Mouse (Mus musculus): Measurements from ENCODE around the gene Bloc1s3. TPM values are rescaled to one million over a fixed set of nuclear protein-coding genes. Genes with fewer than 3 reads are reported as not detected.

Gene Bloc1s3
- 6.3 and 9.5 TPM in 2 replicates for polyA plus RNA-seq (2012; rRNA removed)

DNA sequence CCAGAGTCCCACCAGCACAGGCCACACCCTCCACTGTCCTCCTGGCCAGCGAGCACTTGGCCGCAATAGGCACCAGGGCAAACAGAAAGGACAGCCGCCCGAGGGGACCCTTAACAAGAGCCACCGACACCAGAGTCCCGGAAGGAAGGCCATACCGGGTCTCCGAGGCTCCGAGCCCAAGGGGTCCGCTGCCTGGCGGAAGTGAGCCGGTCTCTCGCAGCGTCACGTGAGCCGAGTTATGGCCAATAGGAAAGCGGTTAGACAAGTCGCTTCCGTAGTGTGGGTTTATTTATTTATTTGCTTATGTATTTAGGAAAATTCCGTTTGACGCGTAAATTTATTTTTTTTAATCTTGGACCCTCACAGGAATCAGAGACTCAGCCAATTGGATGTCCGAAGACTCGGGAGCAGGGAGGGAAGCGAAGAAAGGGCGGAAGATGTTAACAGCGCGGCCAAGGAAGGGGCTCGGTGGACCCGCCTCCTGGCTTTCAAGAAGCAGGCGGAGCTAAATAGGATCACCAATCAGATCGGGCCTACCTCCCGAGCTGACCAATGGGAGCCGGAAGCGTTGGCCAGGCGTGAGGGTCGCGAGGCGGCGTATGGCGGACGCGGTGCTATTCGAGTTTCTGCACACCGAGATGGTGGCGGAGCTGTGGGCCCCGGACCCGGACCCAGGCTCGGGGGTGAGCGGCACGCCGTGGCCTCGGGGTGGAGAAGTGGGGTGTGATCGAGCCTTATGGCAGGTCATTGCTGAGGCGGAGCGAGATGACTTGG lies at the start of gene Bloc1s3, which contains the start of gene Trappc6a:
Gene Bloc1s3, minus strand, starts transcription at position 218 of the 774 bp plus-strand sequence.
Gene Trappc6a, plus strand, starts transcription at position 246 of the 774 bp plus-strand sequence.

DNA sequence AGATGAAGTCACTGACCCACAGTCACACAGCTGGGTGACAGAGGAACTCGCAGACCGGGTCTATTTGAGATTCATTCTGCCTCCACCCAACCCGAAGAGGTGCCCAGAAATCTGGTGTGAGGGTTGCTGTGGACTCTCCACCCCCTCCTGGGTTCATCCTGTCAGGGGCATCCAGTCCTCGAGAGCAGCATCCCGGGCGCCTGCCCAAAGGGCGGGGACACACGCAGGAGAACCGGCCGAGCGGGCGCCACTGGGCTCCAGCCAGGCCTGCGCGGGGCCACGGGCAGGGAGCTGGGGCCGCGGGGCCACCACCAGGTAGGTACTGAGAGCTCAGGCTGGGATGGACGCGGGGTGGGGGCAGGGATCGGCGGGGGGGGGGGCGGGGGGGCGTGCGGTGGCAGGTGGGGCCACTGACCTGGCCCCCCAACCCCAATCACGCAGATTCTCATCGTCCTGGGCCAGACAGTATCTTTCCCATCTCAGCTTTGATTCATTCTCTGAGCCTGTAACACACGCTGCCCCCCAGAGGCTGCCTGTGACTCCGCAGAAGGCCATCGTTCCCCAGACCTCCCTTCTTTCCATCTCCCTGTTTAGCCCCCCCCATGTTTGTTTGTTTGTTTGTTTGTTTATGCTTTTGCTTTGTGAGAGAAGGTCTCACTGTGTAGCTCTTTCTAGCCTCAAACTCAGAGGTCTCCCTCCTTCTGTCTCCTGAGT lies 9.6 kb upstream of the Bloc1s3 start, which contains the start of gene Nkpd1:
Gene Nkpd1, plus strand, starts transcription at position 187 of the 714 bp plus-strand sequence.

DNA sequence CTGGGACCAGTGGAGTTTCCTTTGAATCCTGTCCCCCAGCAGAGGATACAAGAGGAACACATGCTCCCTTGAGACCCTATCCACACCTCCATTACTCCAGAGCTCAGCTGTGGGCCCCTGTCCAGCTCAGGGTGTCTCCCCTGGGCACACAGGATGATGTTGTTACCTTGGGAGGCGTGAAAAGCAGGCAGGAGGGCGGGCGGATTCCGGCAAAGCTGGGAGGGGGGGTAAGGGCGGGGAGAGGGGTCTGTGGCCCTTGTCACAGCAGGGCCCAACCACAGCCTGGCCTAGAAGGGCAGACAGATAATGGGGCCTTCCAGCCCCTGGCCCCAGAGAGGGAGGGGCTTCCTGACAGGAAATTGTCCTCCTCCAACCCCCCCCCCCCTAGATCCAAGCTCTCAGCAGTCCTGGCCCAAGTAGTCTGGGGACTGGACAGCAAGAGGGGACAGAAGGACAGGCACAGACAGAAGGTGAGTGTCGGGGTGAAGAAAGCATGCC lies 45.2 kb downstream of the Bloc1s3 start, which contains the start of gene Exoc3l2:
Gene Exoc3l2, plus strand, starts transcription at position 448 of the 498 bp plus-strand sequence.

DNA sequence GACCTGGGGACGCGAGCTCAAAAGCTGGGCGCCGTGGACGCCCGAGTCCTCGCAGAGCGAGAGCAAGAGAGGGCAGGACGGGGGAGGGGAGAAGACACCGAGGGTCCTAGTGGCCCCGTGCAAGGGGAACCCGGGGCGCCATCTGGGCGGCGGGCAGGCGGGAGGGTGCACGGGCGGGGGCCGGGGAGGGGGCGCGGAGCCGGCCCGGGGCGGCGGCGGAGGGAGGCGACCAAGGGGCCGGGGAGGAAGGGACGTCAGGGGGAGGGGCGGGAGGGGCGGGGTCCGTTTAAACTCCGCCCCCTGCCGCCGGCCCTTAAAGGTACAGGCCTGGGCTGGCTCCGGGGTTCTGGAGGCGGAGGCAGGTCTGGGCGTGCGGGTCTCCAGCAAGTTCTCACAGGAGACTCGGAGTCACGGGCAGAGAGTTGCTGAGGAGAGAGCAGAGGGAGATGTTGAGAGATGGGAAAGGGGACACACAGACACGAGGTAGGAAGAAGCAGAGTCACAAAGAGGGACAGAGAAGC lies 49.5 kb downstream of the Bloc1s3 start, which contains the start of gene Mark4:
Gene Mark4, minus strand, starts transcription at position 231 of the 521 bp plus-strand sequence.

Other genes starting within 250 kb of the Bloc1s3 start
- gene Vasp, start 236.6 kb downstream of the Bloc1s3 start, polyA plus RNA-seq (2012; rRNA removed): 67.2 and 70.5 TPM in 2 replicates
- gene Ppm1n, start 228.3 kb downstream of the Bloc1s3 start, polyA plus RNA-seq (2012; rRNA removed): 0.10 and 0.32 TPM in 2 replicates
- gene Rtn2, start 225.7 kb downstream of the Bloc1s3 start, polyA plus RNA-seq (2012; rRNA removed): 46.8 and 47.1 TPM in 2 replicates
- gene Fosb, start 198.3 kb downstream of the Bloc1s3 start, polyA plus RNA-seq (2012; rRNA removed): 0.06 and 0.07 TPM in 2 replicates
- gene Ercc1, start 163.6 kb downstream of the Bloc1s3 start, polyA plus RNA-seq (2012; rRNA removed): 63.7 and 67.6 TPM in 2 replicates
- gene Cd3eap, start 148.9 kb downstream of the Bloc1s3 start, polyA plus RNA-seq (2012; rRNA removed): 13.1 and 16.6 TPM in 2 replicates
- 11.1 and 11.8 TPM in 2 replicates for gene Ppp1r13l, start 148.6 kb downstream of the Bloc1s3 start, polyA plus RNA-seq (2012; rRNA removed)
- gene Ercc2, start 126.4 kb downstream of the Bloc1s3 start, polyA plus RNA-seq (2012; rRNA removed): 53.3 and 59.0 TPM in 2 replicates
- gene Klc3, start 104.3 kb downstream of the Bloc1s3 start, polyA plus RNA-seq (2012; rRNA removed): 1.8 and 2.0 TPM in 2 replicates
- 0.40 and 0.76 TPM in 2 replicates for gene Ckm, start 103.6 kb downstream of the Bloc1s3 start, polyA plus RNA-seq (2012; rRNA removed)
- gene Mark4, start 49.5 kb downstream of the Bloc1s3 start, polyA plus RNA-seq (2012; rRNA removed): 33.8 and 41.7 TPM in 2 replicates
- 2.1 and 2.9 TPM in 2 replicates for gene Exoc3l2, start 45.0 kb downstream of the Bloc1s3 start, polyA plus RNA-seq (2012; rRNA removed)
- gene Trappc6a, start within 50 bp of the Bloc1s3 start, polyA plus RNA-seq (2012; rRNA removed): 36.1 and 56.2 TPM in 2 replicates
- gene Nkpd1, start 9.5 kb upstream of the Bloc1s3 start, polyA plus RNA-seq (2012; rRNA removed): 0.10 and 0.15 TPM in 2 replicates
- 59.4 and 66.9 TPM in 2 replicates for gene Ppp1r37, start 54.7 kb upstream of the Bloc1s3 start, polyA plus RNA-seq (2012; rRNA removed)
- gene Zfp296, start 68.9 kb upstream of the Bloc1s3 start, polyA plus RNA-seq (2012; rRNA removed): 1.0 and 1.3 TPM in 2 replicates
- gene Gemin7, start 69.2 kb upstream of the Bloc1s3 start, polyA plus RNA-seq (2012; rRNA removed): 40.7 and 66.6 TPM in 2 replicates
- gene Clasrp, start 96.1 kb upstream of the Bloc1s3 start, polyA plus RNA-seq (2012; rRNA removed): 134 and 154 TPM in 2 replicates
- gene Relb, start 121.1 kb upstream of the Bloc1s3 start, polyA plus RNA-seq (2012; rRNA removed): 2.4 and 4.4 TPM in 2 replicates
- 36.8 and 58.8 TPM in 2 replicates for gene Clptm1, start 156.7 kb upstream of the Bloc1s3 start, polyA plus RNA-seq (2012; rRNA removed)
- 4.6 and 11.0 TPM in 2 replicates for gene Apoc2, start 169.6 kb upstream of the Bloc1s3 start, polyA plus RNA-seq (2012; rRNA removed)
- gene Gm44805, start 173.1 kb upstream of the Bloc1s3 start, polyA plus RNA-seq (2012; rRNA removed): not detected in 2 replicates
- 0.19 and 0.41 TPM in 2 replicates for gene Apoc4, start 173.1 kb upstream of the Bloc1s3 start, polyA plus RNA-seq (2012; rRNA removed)
- gene Apoc1, start 184.3 kb upstream of the Bloc1s3 start, polyA plus RNA-seq (2012; rRNA removed): 4.9 and 8.1 TPM in 2 replicates
- gene Apoe, start 190.8 kb upstream of the Bloc1s3 start, polyA plus RNA-seq (2012; rRNA removed): 198 and 270 TPM in 2 replicates
- 102 and 110 TPM in 2 replicates for gene Tomm40, start 207.1 kb upstream of the Bloc1s3 start, polyA plus RNA-seq (2012; rRNA removed)
- 43.3 and 45.3 TPM in 2 replicates for gene Nectin2, start 242.1 kb upstream of the Bloc1s3 start, polyA plus RNA-seq (2012; rRNA removed)

All from central nervous system, embryonic 11.5 days (tissue).